ENCODE assay signal across 19 mouse cellular contexts in the genomic region with DNA sequence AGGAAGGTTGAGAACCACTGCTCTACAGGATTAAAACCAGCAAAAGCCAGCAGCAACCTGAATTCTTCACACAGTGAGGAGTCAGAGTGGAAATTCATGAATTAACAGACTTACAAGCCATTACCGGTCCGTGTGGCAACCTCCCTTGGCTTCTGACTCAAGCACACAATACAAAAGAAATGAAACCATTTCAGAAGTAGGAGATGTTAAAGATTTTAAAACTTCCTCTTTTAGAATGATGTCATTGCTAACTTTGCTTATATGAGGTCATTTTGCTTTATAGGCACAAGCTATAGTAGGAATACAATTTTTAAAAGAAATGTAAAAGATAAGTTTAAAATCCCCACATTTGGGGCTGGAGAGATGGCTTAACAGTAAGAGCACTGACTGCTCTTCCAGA.
A peak's percentile ranks its signal among the peaks of the same experiment; 100 is the strongest.
DNase-seq lines count a peak whose midpoint lies in the region; ATAC-seq and TF ChIP-seq lines count a peak whose summit lies in the region.
"Had no signal": no experiment of that assay in that cellular context is flagged by ENCODE, and none has a peak within 500 bp of the region (broad histone marks: within the 10 kb centered on the region; RNA-seq: fewer than 3 reads in every experiment).

No protein-coding gene starts in this region.

- no peak for TF ChIP-seq RAD21 in MEL (IDR thresholded peaks at IDR 0.05; ENCODE audit: low read depth, low read length)

- no peaks in the 10 kb centered on the region for H3K27me3 ChIP-seq in kidney, adult 2 months (replicated peaks; ENCODE audit: control insufficient read depth, insufficient read depth, low read length)
- H3K27me3 ChIP-seq in MEL (ENCODE audit: control insufficient read depth in 1 of 2, insufficient read depth in 2 of 2, low read length in 2 of 2): no peaks in the 10 kb centered on the region; a peak in 1 of 4 replicates
- H3K27me3 ChIP-seq: embryonic facial prominence, embryonic 13.5 days; forebrain, embryonic 13.5 days; heart, embryonic 13.5 days; hindbrain, embryonic 12.5 days; limb, embryonic 13.5 days had no signal

- H3K9ac ChIP-seq in MEL (ENCODE audit: control insufficient read depth, low read depth, low read length, poor library complexity, severe bottlenecking): no peak overlapping the region
- H3K9ac ChIP-seq: embryonic facial prominence, embryonic 13.5 days; forebrain, embryonic 13.5 days; heart, embryonic 13.5 days; hindbrain, embryonic 12.5 days; limb, embryonic 13.5 days; liver, embryonic 14.5 days; lung, embryonic 14.5 days had no signal

- no peaks in the 10 kb centered on the region for H3K79me2 ChIP-seq in MEL (ENCODE audit: control insufficient read depth, insufficient read depth, low read length, poor library complexity)

- H3K9me3 ChIP-seq in MEL (replicated peaks; ENCODE audit: insufficient read depth, low read length): no peaks in the 10 kb centered on the region
- H3K9me3 ChIP-seq: embryonic facial prominence, embryonic 13.5 days; forebrain, embryonic 13.5 days; heart, embryonic 13.5 days; hindbrain, embryonic 12.5 days; limb, embryonic 13.5 days had no signal

- TF ChIP-seq POLR2A in kidney, adult 2 months (IDR thresholded peaks at IDR 0.05; ENCODE audit: low read depth, low read length): no peak
- TF ChIP-seq POLR2A in MEL (IDR thresholded peaks at IDR 0.05; ENCODE audit: control insufficient read depth in 1 of 2, insufficient read depth in 1 of 2, low read depth in 1 of 2, low read length in 2 of 2, poor library complexity in 1 of 2): no peak

- peak; percentile 19 for DNase-seq in kidney, adult 2 months
- DNase-seq in kidney, adult 18-20 months: no peak
- DNase-seq in MEL (ENCODE audit: low read depth, low spot score) (peak; percentile 37), adipocyte (ENCODE audit: low spot score) (no peak)
- DNase-seq in naive thymus-derived CD4-positive, alpha-beta T cell, adult 2 months (ENCODE audit: low read depth): peak; percentile 12
- DNase-seq in frontal cortex, postnatal 25 days (ENCODE audit: low spot score in 2 of 2): no peak
- DNase-seq in thymus, postnatal 25 days: no peak
- DNase-seq: cerebellum, adult 11-12 months had no signal

- TF ChIP-seq EP300 in MEL (IDR thresholded peaks at IDR 0.05; ENCODE audit: low read depth in 1 of 2, low read length in 2 of 2): no peak

- no peaks in the 10 kb centered on the region for H3K4me1 ChIP-seq in kidney, adult 2 months (ENCODE audit: control insufficient read depth, insufficient read depth, low read length)
- no peaks in the 10 kb centered on the region for H3K4me1 ChIP-seq in MEL (ENCODE audit: control insufficient read depth in 1 of 2, insufficient read depth in 2 of 2, low read length in 2 of 2)
- H3K4me1 ChIP-seq: forebrain, embryonic 13.5 days; heart, embryonic 13.5 days; hindbrain, embryonic 12.5 days had no signal

- no peak overlapping the region for H3K27ac ChIP-seq in kidney, adult 2 months (ENCODE audit: insufficient read depth, low read depth, low read length)
- H3K27ac ChIP-seq in MEL (ENCODE audit: control insufficient read depth, low read depth, low read length): no peak overlapping the region
- H3K27ac ChIP-seq: embryonic facial prominence, embryonic 13.5 days; forebrain, embryonic 13.5 days; heart, adult 2 months; heart, embryonic 13.5 days; hindbrain, embryonic 12.5 days; limb, embryonic 13.5 days; liver, embryonic 14.5 days had no signal

- H3K36me3 ChIP-seq in kidney, adult 2 months (ENCODE audit: control insufficient read depth, insufficient read depth, low read length): no peaks in the 10 kb centered on the region
- H3K36me3 ChIP-seq in MEL (ENCODE audit: control insufficient read depth in 1 of 2, insufficient read depth in 2 of 2, low read length in 2 of 2): no peaks in the 10 kb centered on the region
- H3K36me3 ChIP-seq: embryonic facial prominence, embryonic 13.5 days; heart, embryonic 13.5 days; hindbrain, embryonic 12.5 days; limb, embryonic 13.5 days had no signal

- H3K4me3 ChIP-seq in kidney, adult 2 months (ENCODE audit: insufficient read depth, low read depth, low read length): no peak overlapping the region
- H3K4me3 ChIP-seq in MEL (ENCODE audit: control insufficient read depth in 1 of 2, insufficient read depth in 1 of 2, low read depth in 2 of 2, low read length in 2 of 2): no peak overlapping the region
- H3K4me3 ChIP-seq: embryonic facial prominence, embryonic 13.5 days; erythroblast, embryonic 14.5 days; forebrain, embryonic 13.5 days; heart, adult 2 months; heart, embryonic 13.5 days; hindbrain, embryonic 12.5 days; limb, embryonic 13.5 days; myocyte had no signal

- no peak for TF ChIP-seq CTCF in kidney, adult 2 months (conservative IDR thresholded peaks at IDR 0.05; ENCODE audit: insufficient read depth, insufficient read length, low read depth, low read length)
- no peak for TF ChIP-seq CTCF in MEL (IDR thresholded peaks at IDR 0.05 in 2 of 3, conservative IDR thresholded peaks at IDR 0.05 in 1 of 3; ENCODE audit: control insufficient read depth in 1 of 3, insufficient read depth in 1 of 3, low read depth in 2 of 3, low read length in 3 of 3, poor library complexity in 1 of 3, severe bottlenecking in 1 of 3)

- 54% methylated on average over 2 of the region's 2 CpGs for WGBS in kidney, adult 2 months

- peak; percentile 76 to 79 for ATAC-seq in hematopoietic stem cell, adult 5-6 weeks (replicated peaks in 1 of 2; ENCODE audit: insufficient read depth in 1 of 2, low FRiP score in 2 of 2, low TSS enrichment in 1 of 2, low read depth in 1 of 2, poor library complexity in 2 of 2, severe bottlenecking in 2 of 2)
- ATAC-seq: forebrain, embryonic 13.5 days had no signal

TF ChIP-seq in MEL, 35 proteins besides CTCF, POLR2A, EP300 and RAD21:
- TF ChIP-seq SIN3A (IDR thresholded peaks at IDR 0.05; ENCODE audit: low read length) (no peak), JUND (IDR thresholded peaks at IDR 0.05; ENCODE audit: low read depth, low read length) (no peak), ETS1 (IDR thresholded peaks at IDR 0.05; ENCODE audit: low read depth, low read length) (0 out of 2 replicates have a peak, but pooled peaks have one; percentile 50)
TF ChIP-seq in MEL: peak in this region for 1.

Comparison
In these comparisons a context has a peak if more than half of its experiments do, and no peak if none do; other contexts are left out.
1. DNase-seq: peak in kidney, adult 2 months (single experiment), MEL (single experiment) and naive thymus-derived CD4-positive, alpha-beta T cell, adult 2 months (single experiment); none in kidney, adult 18-20 months (single experiment), frontal cortex, postnatal 25 days (0 of 2), adipocyte (single experiment) and thymus, postnatal 25 days (single experiment).